Mouse (Mus musculus) limb, embryonic 14.5 days (tissue): ENCODE results near the gene Bcam. TPM values are rescaled to one million over a fixed set of nuclear protein-coding genes. Genes with fewer than 3 reads are reported as not detected.
A peak's percentile ranks its signal among the peaks of the same experiment; 100 is the strongest.
"Not testable (repeated sequence)": the region's sequence is repeated elsewhere in the genome, so short reads cannot be mapped to it uniquely, and the experiment has no call there.

Experiments used
- ATAC-seq: fragments of 200-750 bp; cut with Nextera tagmentation; 2 replicates; pipeline ENCODE4 v1.8.0; 2017; ENCODE audit warnings: low read depth, moderate number of reproducible peaks, moderate TSS enrichment; ENCODE audit not compliant: low FRiP score
- DNase-seq: peaks from one replicate; pipeline ENCODE4 v3.0.0-alpha.2; 2015; ENCODE audit warnings: low spot score
- H3K27ac ChIP-seq: fragments of 300-500 bp; sonication (generic); replicated peaks from 2 replicates; pipeline ENCODE4 v1.5.1; 2014; ENCODE audit warnings: low read depth, mild to moderate bottlenecking, low read length, moderate library complexity, mixed read lengths
- H3K27me3 ChIP-seq: fragments of 300-500 bp; sonication (generic); 2 replicates; pipeline ENCODE4 v1.6.1; 2014; ENCODE audit warnings: low read length, mixed read lengths; ENCODE audit not compliant: control insufficient read depth, insufficient read depth
- H3K36me3 ChIP-seq: fragments of 300-500 bp; sonication (generic); 2 replicates; pipeline ENCODE4 v1.6.1; 2014; ENCODE audit warnings: mild to moderate bottlenecking, low read length, moderate library complexity, mixed read lengths; ENCODE audit not compliant: control insufficient read depth, insufficient read depth
- H3K4me1 ChIP-seq: fragments of 300-500 bp; sonication (generic); 2 replicates; pipeline ENCODE4 v1.6.1; 2014; ENCODE audit warnings: antibody characterized with exemption, low read length, mixed read lengths; ENCODE audit not compliant: control insufficient read depth, insufficient read depth
- H3K4me2 ChIP-seq: fragments of 300-500 bp; sonication (generic); replicated peaks from 2 replicates; pipeline ENCODE4 v1.6.1; 2014; ENCODE audit warnings: low read depth, mild to moderate bottlenecking, low read length, moderate library complexity; ENCODE audit not compliant: severe bottlenecking
- H3K4me3 ChIP-seq: fragments of 300-500 bp; sonication (generic); replicated peaks from 2 replicates; pipeline ENCODE4 v1.5.1; 2014; ENCODE audit warnings: low read length
- H3K9ac ChIP-seq: fragments of 300-500 bp; sonication (generic); 2 replicates; pipeline ENCODE4 v1.6.1; 2014; ENCODE audit warnings: mild to moderate bottlenecking, low read depth, low read length, moderate library complexity; ENCODE audit not compliant: severe bottlenecking
- H3K9me3 ChIP-seq: fragments of 300-500 bp; sonication (generic); 2 replicates; pipeline ENCODE4 v1.6.1; 2016; ENCODE audit warnings: low read length; ENCODE audit not compliant: control insufficient read depth
- POLR2A ChIP-seq: fragments of 200-500 bp; IDR thresholded peaks from 2 replicates; pipeline ENCODE4 v1.8.0; 2012; ENCODE audit warnings: inconsistent platforms, mild to moderate bottlenecking, moderate library complexity, borderline replicate concordance; ENCODE audit not compliant: insufficient read depth, insufficient read length; ENCODE audit errors: extremely low read depth
- WGBS: fragments of 180-500 bp; shearing (Covaris S2); extraction: QIAGEN DNeasy Blood & Tissue Kit; methylation state at CpG from one replicate; pipeline ENCODE4 v1.1.7; 2014; 5-methylcytosine and 5-hydroxymethylcytosine counted together
- polyA plus RNA-seq, 2 experiments: library from polyadenylated mRNA; depleted of rRNA in 1 of 2; stranded (reverse) in 1 of 2; unstranded in 1 of 2; fragments of >200 nt; fragmentation: Nextera tagmentation in 1 of 2; extraction: Ambion mirVana in 1 of 2; gene quantifications; 2 replicates each; pipeline versions ENCODE4 v1.2.1 to v1.2.3; 2012 to 2014

Bcam gene
- polyA plus RNA-seq, 2 experiments = 94.3 to 116 TPM

- DNase-seq = no peak
- no peaks in the 10 kb centered on the region for H3K9me3 ChIP-seq
- TF ChIP-seq POLR2A = no peak
- H3K27ac ChIP-seq = no peak overlapping the region
- H3K4me3 ChIP-seq = no peak overlapping the region
- H3K36me3 ChIP-seq = no peaks in the 10 kb centered on the region
- H3K27me3 ChIP-seq = peaks cover 25% of the 10 kb centered on the region
- ATAC-seq = no peak
- H3K9ac ChIP-seq = no peak overlapping the region
- H3K4me2 ChIP-seq = no peak overlapping the region
- WGBS = 63% methylated on average over 2 of the region's 2 CpGs
- no peaks in the 10 kb centered on the region for H3K4me1 ChIP-seq
These were observed 24.4 kb upstream of the Bcam start for GRCm38 (mm10) chr7:19795236-19795635.

GRCm38 (mm10) chr7:19792701-19793630 is 22.1 kb upstream of the Bcam start:
- no peak for TF ChIP-seq POLR2A
- Histone ChIP-seq H3K36me3 (no peaks in the 10 kb centered on the region), H3K27ac (no peak overlapping the region), H3K4me2 (no peak overlapping the region), H3K4me1 (no peaks in the 10 kb centered on the region), H3K4me3 (no peak overlapping the region), H3K9ac (no peak overlapping the region), H3K9me3 (no peaks in the 10 kb centered on the region), H3K27me3 (peaks cover 25% of the 10 kb centered on the region)
- no peak for ATAC-seq
- 80% methylated on average over 19 of the region's 19 CpGs for whole genome bisulfite sequencing
- no peak for DNase-seq

DNA sequence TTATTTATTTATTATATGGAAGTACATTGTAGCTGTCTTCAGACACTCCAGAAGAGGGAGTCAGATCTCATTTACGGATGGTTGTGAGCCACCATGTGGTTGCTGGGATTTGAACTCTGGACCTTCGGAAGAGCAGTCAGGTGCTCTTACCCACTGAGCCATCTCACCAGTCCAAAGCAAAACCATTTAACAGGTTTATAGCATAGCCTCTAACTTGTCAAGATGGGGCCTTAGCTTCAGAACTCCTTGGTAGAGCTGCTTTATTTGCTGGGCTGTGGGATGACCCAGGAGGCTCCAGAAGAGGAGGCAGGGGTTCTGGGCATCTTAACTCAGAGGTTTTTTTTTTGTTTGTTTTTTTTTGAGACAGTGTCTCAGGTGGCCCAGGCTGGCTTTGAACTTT is 20.7 kb upstream of the Bcam start:
- H3K4me1 ChIP-seq, H3K9ac ChIP-seq, H3K9me3 ChIP-seq, DNase-seq, H3K4me2 ChIP-seq, H3K4me3 ChIP-seq, H3K36me3 ChIP-seq, ATAC-seq, H3K27ac ChIP-seq: not testable (repeated sequence)
- H3K27me3 ChIP-seq = peaks cover 14% of the 10 kb centered on the region
- whole genome bisulfite sequencing = 94% methylated on average over 2 of the region's 2 CpGs

GRCm38 (mm10) chr7:19789904-19790347 is 19.1 kb upstream of the Bcam start:
- no peaks in the 10 kb centered on the region for H3K4me1 ChIP-seq
- no peak overlapping the region for H3K27ac ChIP-seq
- H3K4me3 ChIP-seq = peak overlapping the region; percentile 27
- H3K9me3 ChIP-seq = no peaks in the 10 kb centered on the region
- 0 out of 2 replicates have a peak, but pooled peaks cover 2% of the 10 kb centered on the region for H3K27me3 ChIP-seq
- peak overlapping the region; percentile 63 for H3K4me2 ChIP-seq
- TF ChIP-seq POLR2A = no peak
- H3K36me3 ChIP-seq = no peaks in the 10 kb centered on the region
- peak; percentile 84 for DNase-seq
- peak; percentile 67 for ATAC-seq
- 0 out of 2 replicates have a peak overlapping the region, but pooled peaks have one; percentile 29 for H3K9ac ChIP-seq
- WGBS = 2% methylated on average over 16 of the region's 19 CpGs

DNA sequence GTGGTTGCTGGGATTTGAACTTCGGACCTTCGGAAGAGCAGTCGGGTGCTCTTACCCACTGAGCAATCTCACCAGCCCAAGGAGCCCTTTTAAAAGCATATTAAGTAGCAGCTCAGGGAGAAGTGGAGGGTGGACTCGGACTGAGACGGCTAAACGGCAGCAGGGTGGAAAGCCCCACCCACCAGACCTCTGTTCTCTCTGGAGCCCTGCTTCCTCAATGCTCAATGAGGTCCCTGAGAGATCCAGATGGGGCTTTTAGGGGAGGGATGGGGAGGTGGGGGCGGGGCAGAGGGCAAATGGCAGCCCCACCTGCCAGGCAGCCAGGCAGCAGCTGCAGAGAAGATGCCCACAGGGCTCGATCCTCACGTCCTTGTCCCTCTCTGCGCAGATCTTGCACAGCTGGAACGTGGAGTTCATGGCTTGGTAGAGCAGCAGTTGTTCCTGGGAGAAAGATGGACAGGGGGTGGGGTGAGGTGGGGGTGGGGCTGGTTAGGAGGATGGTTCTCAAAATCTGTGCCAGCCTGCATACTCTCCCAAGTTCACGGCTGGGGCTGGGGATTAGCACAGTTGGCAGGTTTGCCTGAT is 15.2 kb upstream of the Bcam start:
- no peaks in the 10 kb centered on the region for H3K4me1 ChIP-seq
- no peak overlapping the region for H3K27ac ChIP-seq
- DNase-seq = peak; percentile 35
- H3K27me3 ChIP-seq = no peaks in the 10 kb centered on the region
- H3K36me3 ChIP-seq = no peaks in the 10 kb centered on the region
- H3K4me3 ChIP-seq = no peak overlapping the region
- ATAC-seq = peak; percentile 56
- no peak overlapping the region for H3K4me2 ChIP-seq
- H3K9ac ChIP-seq = no peak overlapping the region
- WGBS = 38% methylated on average over 12 of the region's 12 CpGs
- no peak for TF ChIP-seq POLR2A
- H3K9me3 ChIP-seq = no peaks in the 10 kb centered on the region
